Mouse (Mus musculus) right cerebral cortex, postnatal 4 days (tissue): ENCODE data around the gene Zfp827.
"Not testable (repeated sequence)": the region's sequence is repeated elsewhere in the genome, so short reads cannot be mapped to it uniquely, and the experiment has no call there.

ENCODE experiments used
- DNase-seq: peaks from one replicate; pipeline ENCODE4 v3.0.0-alpha.2; 2022

Zfp827 gene

GRCm38 (mm10) chr8:79113533-79113932 is 85.3 kb downstream of the Zfp827 start:
- no peak for DNase-seq

GRCm38 (mm10) chr8:79114561-79114960 is 86.3 kb downstream of the Zfp827 start:
- no peak for DNase-seq

- DNase-seq, result no peak
These were observed 88.2 kb downstream of the Zfp827 start for GRCm38 (mm10) chr8:79116436-79116835.

GRCm38 (mm10) chr8:79117711-79118110 is 89.5 kb downstream of the Zfp827 start:
- DNase-seq, result no peak

GRCm38 (mm10) chr8:79121614-79122013 is 93.4 kb downstream of the Zfp827 start:
- no peak for DNase-seq

GRCm38 (mm10) chr8:79124231-79124630 is 96.0 kb downstream of the Zfp827 start:
- no peak for DNase-seq

- DNase-seq, result no peak
These were observed 99.1 kb downstream of the Zfp827 start for GRCm38 (mm10) chr8:79127211-79127816.

GRCm38 (mm10) chr8:79128534-79128933 is 100.3 kb downstream of the Zfp827 start:
- not testable (repeated sequence) for DNase-seq

GRCm38 (mm10) chr8:79139614-79140013 is 111.4 kb downstream of the Zfp827 start:
- DNase-seq, result no peak

- no peak for DNase-seq
These were observed 112.7 kb downstream of the Zfp827 start for GRCm38 (mm10) chr8:79140981-79141380.

GRCm38 (mm10) chr8:79141592-79141991 is 113.4 kb downstream of the Zfp827 start:
- DNase-seq, result no peak

- no peak for DNase-seq
These were observed 115.5 kb downstream of the Zfp827 start for GRCm38 (mm10) chr8:79143729-79144128.

GRCm38 (mm10) chr8:79145210-79145609 is 117.0 kb downstream of the Zfp827 start:
- no peak for DNase-seq

GRCm38 (mm10) chr8:79145626-79146025 is 117.4 kb downstream of the Zfp827 start:
- no peak for DNase-seq

- no peak for DNase-seq
These were observed 120.6 kb downstream of the Zfp827 start for GRCm38 (mm10) chr8:79148799-79149198.

- DNase-seq, result no peak
These were observed 121.6 kb downstream of the Zfp827 start for GRCm38 (mm10) chr8:79149880-79150279.

- DNase-seq, result no peak
These were observed 122.4 kb downstream of the Zfp827 start for GRCm38 (mm10) chr8:79150544-79151192.

GRCm38 (mm10) chr8:79151644-79152043 is 123.4 kb downstream of the Zfp827 start:
- DNase-seq, result no peak

- DNase-seq, result no peak
These were observed 125.0 kb downstream of the Zfp827 start for GRCm38 (mm10) chr8:79153201-79153600.

GRCm38 (mm10) chr8:79153637-79154036 is 125.4 kb downstream of the Zfp827 start:
- DNase-seq, result no peak

- no peak for DNase-seq
These were observed 127.4 kb downstream of the Zfp827 start for GRCm38 (mm10) chr8:79155556-79156161.

- no peak for DNase-seq
These were observed 129.1 kb downstream of the Zfp827 start for GRCm38 (mm10) chr8:79157366-79157765.

GRCm38 (mm10) chr8:79158357-79158756 is 130.1 kb downstream of the Zfp827 start:
- DNase-seq, result no peak

GRCm38 (mm10) chr8:79159397-79159796 is 131.2 kb downstream of the Zfp827 start:
- no peak for DNase-seq
